Comparison of ENCODE assay signal across 7 mouse cellular contexts in the genomic region with DNA sequence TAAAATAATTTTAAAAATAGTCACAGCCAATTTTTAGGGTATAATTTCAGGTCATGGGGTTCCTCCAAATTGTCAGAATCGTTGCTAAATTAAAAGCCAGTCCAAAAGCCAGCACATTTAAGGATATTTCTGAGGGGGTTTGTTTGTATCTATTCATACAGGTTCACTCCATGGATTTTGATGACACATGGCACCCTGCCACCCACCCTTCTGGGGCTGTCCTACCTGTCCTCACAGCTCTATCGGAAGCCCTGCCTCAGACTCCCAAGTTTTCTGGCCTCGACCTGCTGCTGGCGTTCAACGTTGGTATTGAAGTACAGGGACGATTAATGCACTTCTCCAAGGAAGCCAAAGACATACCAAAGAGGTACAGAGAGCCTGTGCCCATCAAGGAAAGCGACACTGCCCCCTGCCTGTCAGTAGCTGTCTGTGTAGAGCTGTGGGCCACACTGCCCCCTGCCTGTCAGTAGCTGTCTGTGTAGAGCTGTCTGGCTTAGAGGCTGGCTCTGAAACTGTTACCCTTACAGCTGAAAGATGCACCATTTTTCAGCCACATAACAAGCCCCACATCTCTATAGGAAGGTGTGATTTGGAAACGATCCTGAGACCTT. TPM values are rescaled to one million over a fixed set of nuclear protein-coding genes. Genes with fewer than 3 reads are reported as not detected.
DNase-seq lines count a peak whose midpoint lies in the region; ATAC-seq lines count a peak whose summit lies in the region.

No protein-coding gene starts in this region.

- H3K9me3 ChIP-seq in intestine, embryonic 16.5 days (ENCODE audit: control insufficient read depth, low read length), result no peaks in the 10 kb centered on the region
- no peaks in the 10 kb centered on the region for H3K9me3 ChIP-seq in midbrain, embryonic 10.5 days (replicated peaks)

- WGBS in intestine, embryonic 16.5 days, result 38% methylated on average over 8 of the region's 8 CpGs
- WGBS in midbrain, embryonic 10.5 days, result 40% methylated on average over 8 of the region's 8 CpGs

- H3K9ac ChIP-seq in intestine, embryonic 16.5 days (ENCODE audit: low read depth, low read length), result no peak overlapping the region

- H3K27ac ChIP-seq in intestine, embryonic 16.5 days (ENCODE audit: low read length), result no peak overlapping the region
- no peak overlapping the region for H3K27ac ChIP-seq in midbrain, embryonic 10.5 days (replicated peaks)

- H3K4me3 ChIP-seq in intestine, embryonic 16.5 days (ENCODE audit: low read length), result no peak overlapping the region
- H3K4me3 ChIP-seq in midbrain, embryonic 10.5 days, result no peak overlapping the region

- ATAC-seq in intestine, embryonic 16.5 days, result peak; percentile 74

- DNase-seq in adrenal gland, adult (ENCODE audit: inconsistent age in 2 of 2, low spot score in 1 of 2), result peak; percentile 85 to 95
- peak; percentile 89 for DNase-seq in embryo, embryonic 10 days (ENCODE audit: low spot score)
- DNase-seq in gastrocnemius, postnatal 25 days, result peak; percentile 60
- peak; percentile 74 to 82 for DNase-seq in left cerebral cortex, postnatal 25 days (ENCODE audit: low spot score in 2 of 2)
- DNase-seq in midbrain, embryonic 10.5 days (ENCODE audit: low spot score), result peak; percentile 70
- peak; percentile 52 for DNase-seq in skeletal muscle tissue, adult 2 months (ENCODE audit: low read depth, low spot score)

- H3K27me3 ChIP-seq in intestine, embryonic 16.5 days (replicated peaks; ENCODE audit: control insufficient read depth, insufficient read depth, low read length), result no peaks in the 10 kb centered on the region
- no peaks in the 10 kb centered on the region for H3K27me3 ChIP-seq in midbrain, embryonic 10.5 days (ENCODE audit: low read depth, poor library complexity, severe bottlenecking)

- H3K36me3 ChIP-seq in intestine, embryonic 16.5 days (ENCODE audit: control insufficient read depth, insufficient read depth, low read length), result no peaks in the 10 kb centered on the region
- H3K36me3 ChIP-seq in midbrain, embryonic 10.5 days, result no peaks in the 10 kb centered on the region

- intact Hi-C loops in left cerebral cortex, postnatal 25 days (cut with DNase I), result loop anchor here (1.0 kb wide), 1 partner anchor 39 kb away; no protein-coding TSS in a partner anchor

- H3K4me2 ChIP-seq in intestine, embryonic 16.5 days (ENCODE audit: low read depth, low read length), result no peak overlapping the region

- no peaks in the 10 kb centered on the region for H3K4me1 ChIP-seq in intestine, embryonic 16.5 days (ENCODE audit: control insufficient read depth, insufficient read depth, low read length)
- peaks cover 8% of the 10 kb centered on the region for H3K4me1 ChIP-seq in midbrain, embryonic 10.5 days

RNA-seq across cellular contexts. Expression of a gene that starts 4.5 kb away (rescaled TPM):
- not detected for total RNA-seq in gastrocnemius, postnatal 25 days (2021)
- polyA plus RNA-seq in intestine, embryonic 16.5 days (2015; fragmentation: Nextera tagmentation; extraction: Ambion mirVana), result 0.05 TPM in 1 of 2 replicates, not detected in the other
- total RNA-seq in left cerebral cortex, postnatal 25 days (2021), result not detected
- not detected in 2 replicates for polyA plus RNA-seq in midbrain, embryonic 10.5 days (2016; fragmentation: Nextera tagmentation; extraction: Ambion mirVana)

RNA-seq across cellular contexts. Expression of a gene that starts 18.8 kb away (rescaled TPM):
- total RNA-seq in gastrocnemius, postnatal 25 days (2021), result 10 to 100 TPM in 1 of 2 experiments, 1 to 10 TPM in 1; 8.7 to 10.6 TPM
- 27.2 and 28.3 TPM in 2 replicates for polyA plus RNA-seq in intestine, embryonic 16.5 days (2015; fragmentation: Nextera tagmentation; extraction: Ambion mirVana)
- total RNA-seq in left cerebral cortex, postnatal 25 days (2021), result 1 to 10 TPM; 9.2 to 9.8 TPM
- polyA plus RNA-seq in midbrain, embryonic 10.5 days (2016; fragmentation: Nextera tagmentation; extraction: Ambion mirVana), result 25.7 and 29.7 TPM in 2 replicates

RNA-seq across cellular contexts. Expression of a gene that starts 48.1 kb away (rescaled TPM):
- 10 to 100 TPM; 38.3 to 40.6 TPM for total RNA-seq in gastrocnemius, postnatal 25 days (2021)
- polyA plus RNA-seq in intestine, embryonic 16.5 days (2015; fragmentation: Nextera tagmentation; extraction: Ambion mirVana), result 19.0 and 19.4 TPM in 2 replicates
- total RNA-seq in left cerebral cortex, postnatal 25 days (2021), result 10 to 100 TPM; 89.1 to 89.7 TPM
- polyA plus RNA-seq in midbrain, embryonic 10.5 days (2016; fragmentation: Nextera tagmentation; extraction: Ambion mirVana), result 13.8 and 16.4 TPM in 2 replicates
